Mouse (Mus musculus) thymus, postnatal 4 days (tissue): ENCODE measurements at regions not wholly inside any gene's neighbourhood (a gene's known extent, or its start where the extent isn't known, plus 50 kb on each side); places are given as distances from the start of the nearest gene placed in this dataset.

Experiments used
- DNase-seq: peaks from one replicate; pipeline ENCODE4 v3.0.0; 2021

- no peak for DNase-seq
Measured at GRCm38 (mm10) chr17:62546286-62546685, 334.8 kb downstream of the Efna5 start.

DNA sequence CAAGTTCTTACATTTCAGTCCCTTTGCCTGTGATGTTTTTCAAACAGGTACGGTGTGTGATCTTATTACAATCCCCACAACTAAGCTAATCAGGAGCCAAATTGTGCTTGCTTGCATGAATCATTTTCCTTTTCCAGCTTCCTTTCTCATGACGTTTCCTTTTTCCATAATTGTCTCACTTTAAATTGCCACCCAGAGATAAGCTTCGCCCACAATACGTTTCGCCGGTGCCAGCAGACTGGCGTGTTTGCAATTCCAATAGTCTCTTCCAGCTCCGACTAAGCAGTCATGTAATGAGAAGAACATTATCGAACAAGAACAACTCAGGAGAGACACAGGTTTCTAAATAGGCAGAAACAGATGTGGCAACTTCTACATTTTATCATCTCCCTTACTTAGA lies 335.8 kb downstream of the Efna5 start:
- DNase-seq, result no peak

- DNase-seq, result no peak
Measured at GRCm38 (mm10) chr17:62543056-62543975, 337.8 kb downstream of the Efna5 start.

- no peak for DNase-seq
Measured at GRCm38 (mm10) chr17:62529911-62530310, 351.2 kb downstream of the Efna5 start.

DNA sequence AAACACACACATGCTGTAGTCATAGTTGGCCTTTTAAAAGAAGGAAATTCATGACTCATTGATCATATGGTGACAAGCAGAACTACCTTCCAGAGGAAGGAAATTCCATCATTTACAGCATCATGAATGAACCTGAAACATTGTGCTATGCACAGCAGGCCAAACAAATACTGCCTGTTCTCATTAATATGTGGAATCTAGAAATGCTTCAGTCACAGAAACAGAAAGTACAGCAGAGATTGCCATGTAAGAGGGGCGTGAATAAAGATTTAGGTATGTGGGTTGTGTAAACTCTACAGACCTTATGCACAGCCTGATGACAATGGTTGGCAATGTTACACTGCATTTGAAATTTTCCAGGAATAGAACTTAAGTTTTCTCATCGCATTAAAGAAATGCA lies 353.6 kb downstream of the Efna5 start:
- no peak for DNase-seq

GRCm38 (mm10) chr17:62513635-62514034 lies 367.5 kb downstream of the Efna5 start:
- no peak for DNase-seq

DNA sequence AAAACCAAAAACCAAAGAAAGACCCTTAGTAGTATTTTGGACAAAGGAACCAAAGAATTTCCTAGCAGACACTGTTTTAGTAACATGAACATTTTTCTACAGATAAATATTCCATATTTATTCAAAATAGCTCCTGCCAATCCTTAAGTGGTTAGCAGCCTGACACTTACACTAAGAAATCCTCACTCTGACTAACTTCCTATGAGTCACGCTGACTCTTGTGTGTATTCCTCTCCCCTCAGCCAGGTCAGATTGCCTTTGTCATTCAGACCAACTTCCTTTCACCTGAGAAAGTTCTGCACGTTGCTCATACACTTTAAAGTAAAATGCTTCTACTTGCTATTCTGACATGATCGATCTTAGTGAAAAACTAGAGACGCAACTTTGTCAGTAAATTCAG lies 370.9 kb downstream of the Efna5 start:
- no peak for DNase-seq

- no peak for DNase-seq
Measured at GRCm38 (mm10) chr17:62507766-62508485, 373.2 kb downstream of the Efna5 start.

DNA sequence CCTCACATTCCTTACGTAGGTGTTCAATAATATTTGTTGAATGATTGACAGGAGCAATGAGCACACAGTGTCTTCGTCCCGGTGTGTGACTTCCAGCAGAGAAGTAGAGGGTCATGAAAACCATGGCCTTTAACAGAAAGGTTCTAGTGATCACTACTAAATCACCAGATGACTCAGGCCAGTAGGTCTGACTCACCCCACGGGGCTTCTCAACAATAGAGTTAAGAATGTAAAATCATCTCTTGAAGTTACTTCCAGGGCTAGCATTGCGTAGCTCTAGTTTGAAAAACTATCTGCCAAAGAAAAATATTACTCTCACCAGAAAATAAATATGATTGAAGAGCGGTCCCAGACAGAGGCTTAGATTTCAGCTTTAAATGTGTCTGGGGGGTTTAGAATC lies 376.4 kb downstream of the Efna5 start:
- DNase-seq, result no peak

- DNase-seq, result no peak
Measured at GRCm38 (mm10) chr17:62470739-62471138, 410.4 kb downstream of the Efna5 start.

GRCm38 (mm10) chr17:62469367-62469766 lies 411.8 kb downstream of the Efna5 start:
- no peak for DNase-seq

DNA sequence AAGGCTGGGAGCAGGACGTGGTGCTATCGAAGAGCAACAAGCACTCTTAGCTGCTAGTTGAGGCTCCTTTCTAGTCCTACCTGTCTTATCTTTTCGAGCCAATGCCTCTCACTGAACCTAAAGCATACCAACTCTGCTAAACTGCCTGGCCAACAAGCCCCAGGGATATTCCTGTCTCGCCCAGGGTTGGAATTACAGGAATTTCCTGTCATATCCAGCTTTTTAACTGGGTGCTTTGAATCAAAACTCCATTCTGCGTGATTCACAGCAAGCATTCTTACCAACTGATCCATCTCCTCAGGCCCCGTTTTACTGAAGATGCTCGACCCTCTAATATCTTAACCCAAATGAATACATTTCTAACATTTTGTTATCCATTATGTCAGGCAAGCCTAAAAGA lies 412.3 kb downstream of the Efna5 start:
- DNase-seq, result no peak

- no peak for DNase-seq
Measured at GRCm38 (mm10) chr17:62467072-62467471, 414.0 kb downstream of the Efna5 start.

- no peak for DNase-seq
Measured at GRCm38 (mm10) chr17:62464994-62465393, 416.1 kb downstream of the Efna5 start.

- DNase-seq, result no peak
Measured at GRCm38 (mm10) chr17:62464228-62464627, 416.9 kb downstream of the Efna5 start.

DNA sequence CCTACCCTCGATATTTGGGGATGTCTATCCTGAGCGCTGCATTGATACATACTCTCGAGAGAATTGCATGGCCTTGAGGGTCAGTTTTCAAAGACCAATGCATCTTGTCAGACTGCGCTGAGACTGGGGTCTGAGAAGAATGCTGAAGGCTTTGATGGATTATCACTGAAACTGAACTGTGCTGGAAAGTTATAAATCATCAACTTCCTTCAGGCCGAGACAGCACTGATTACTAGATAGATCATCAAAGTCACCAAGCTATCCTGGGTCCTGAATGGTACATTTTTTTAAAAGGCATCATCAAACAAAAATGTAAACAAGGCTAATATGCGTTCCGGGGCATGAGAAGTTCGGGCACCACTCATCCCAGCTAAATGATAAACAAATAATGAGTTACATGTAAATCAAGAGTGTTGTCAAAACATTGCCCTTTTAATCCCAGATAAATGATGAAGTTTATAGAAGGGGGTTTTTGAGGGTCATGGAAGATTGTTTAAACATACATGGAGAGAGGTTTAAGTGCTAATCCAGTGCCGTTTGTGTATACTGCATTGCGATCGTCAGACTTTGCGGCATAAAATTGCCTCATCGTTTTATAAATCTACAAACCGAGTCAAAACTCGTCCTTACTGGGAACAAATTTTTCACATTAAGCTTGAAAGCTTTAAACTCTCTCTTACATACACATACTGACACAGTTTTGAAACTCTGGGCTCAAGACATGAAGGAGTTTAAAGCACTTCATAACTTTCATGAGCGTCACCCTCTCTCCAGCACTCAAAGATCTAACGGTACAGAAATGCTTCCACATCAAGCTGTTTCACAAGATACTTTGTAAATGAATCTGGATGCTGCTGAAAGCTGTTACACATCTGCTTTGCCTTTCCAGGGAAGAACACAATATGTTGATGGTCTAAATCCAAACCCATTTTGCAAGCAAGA lies 419.5 kb downstream of the Efna5 start:
- no peak for DNase-seq

DNA sequence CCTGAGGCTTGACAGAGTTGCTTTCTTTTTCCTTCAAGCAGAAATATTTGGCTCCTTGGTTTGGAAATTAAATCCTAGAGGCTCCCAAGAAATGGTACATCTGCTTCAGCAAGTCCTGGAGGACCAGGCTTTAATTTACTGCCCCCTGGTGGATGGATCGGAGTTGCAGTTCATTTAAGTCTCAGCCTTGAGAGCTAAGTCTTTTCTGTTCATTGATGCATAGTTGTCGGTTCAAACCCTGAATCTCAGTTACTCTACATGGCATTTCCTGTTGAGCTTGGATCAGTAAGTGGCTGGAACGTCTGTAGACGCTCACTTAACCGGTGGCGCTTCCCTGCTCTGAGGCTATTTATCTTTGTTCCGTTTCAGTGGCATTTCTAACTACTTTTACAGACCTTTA lies 422.2 kb downstream of the Efna5 start:
- DNase-seq, result peak; percentile 61

DNA sequence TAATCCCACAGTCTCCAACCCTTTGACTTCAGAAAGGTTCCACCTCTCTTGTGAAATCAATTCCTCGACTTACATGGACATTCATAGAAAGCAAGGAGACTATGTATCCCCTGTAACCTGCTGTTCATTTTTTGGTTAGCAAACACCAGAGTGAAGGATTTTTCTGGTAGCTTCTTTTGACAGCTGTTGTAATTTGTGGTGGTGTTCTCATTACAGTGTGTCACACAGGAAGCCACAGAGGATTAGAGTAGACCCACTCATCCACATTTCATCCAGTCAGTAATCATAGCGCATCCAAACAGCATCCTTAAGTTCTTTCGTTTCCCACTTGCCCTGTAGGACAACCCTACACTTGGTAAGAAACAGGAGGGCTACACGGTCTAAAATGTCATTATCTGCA lies 443.1 kb downstream of the Efna5 start:
- DNase-seq, result no peak

DNA sequence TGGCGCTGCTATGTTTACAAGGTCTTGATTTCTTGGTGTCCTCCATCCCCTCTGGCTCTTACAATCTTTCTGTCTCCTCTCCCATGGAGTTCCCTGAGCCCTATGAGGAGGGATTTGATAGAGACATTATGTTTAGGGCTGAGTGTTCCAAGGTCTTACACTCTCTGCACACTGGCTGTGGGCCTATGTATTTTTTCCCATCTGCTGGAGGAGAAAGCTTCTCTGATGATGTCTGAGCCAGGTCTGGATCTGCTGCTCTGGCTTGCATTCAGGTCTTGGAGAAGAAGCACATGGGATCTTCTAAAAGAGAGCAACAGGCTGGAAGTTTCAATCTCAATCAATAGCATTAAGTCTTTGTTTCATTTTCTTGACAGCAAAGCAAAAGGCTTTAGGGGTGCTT lies 445.1 kb downstream of the Efna5 start:
- DNase-seq, result no peak

DNA sequence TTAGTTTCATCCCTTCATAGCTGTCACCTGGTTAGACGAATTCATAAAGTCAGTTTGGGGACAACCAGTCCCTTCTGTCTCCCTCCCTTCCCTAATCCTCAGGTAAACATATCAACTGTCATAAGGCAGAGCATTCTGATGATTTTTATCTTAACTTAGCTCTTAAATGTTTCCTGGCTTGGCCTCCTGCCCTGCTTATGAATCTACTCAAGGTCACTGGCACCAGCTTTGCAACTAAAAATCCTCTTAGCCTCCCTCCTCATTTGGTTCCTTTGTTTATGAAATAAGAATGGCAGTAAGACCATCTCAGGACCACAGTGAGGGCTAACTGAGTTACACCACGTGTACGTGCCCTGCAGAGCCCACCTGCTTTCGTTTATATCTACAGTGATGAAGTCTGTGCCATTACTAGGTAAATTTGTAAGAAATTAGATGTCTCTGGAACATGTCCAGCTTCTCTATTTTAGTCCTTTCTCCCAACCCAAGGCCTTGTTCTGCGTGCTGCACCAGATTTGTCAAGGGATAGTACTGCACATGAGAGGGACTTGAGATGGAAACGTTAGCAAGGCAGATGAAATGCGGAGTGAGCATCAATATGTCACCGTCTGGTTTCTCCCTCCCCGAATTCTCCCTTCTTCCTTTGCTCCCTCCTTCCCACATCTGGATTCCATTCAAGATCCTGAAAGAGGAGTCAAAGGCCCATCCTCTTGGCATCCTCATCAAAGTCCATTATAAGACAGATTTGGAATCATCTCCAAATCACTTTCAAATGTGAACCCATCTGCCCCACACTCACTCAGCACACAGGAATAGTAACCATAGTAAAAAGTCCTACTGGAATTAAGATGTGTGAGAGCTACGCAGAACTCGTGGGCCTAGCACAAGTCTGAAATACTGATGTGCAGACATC lies 457.4 kb downstream of the Efna5 start:
- no peak for DNase-seq

DNA sequence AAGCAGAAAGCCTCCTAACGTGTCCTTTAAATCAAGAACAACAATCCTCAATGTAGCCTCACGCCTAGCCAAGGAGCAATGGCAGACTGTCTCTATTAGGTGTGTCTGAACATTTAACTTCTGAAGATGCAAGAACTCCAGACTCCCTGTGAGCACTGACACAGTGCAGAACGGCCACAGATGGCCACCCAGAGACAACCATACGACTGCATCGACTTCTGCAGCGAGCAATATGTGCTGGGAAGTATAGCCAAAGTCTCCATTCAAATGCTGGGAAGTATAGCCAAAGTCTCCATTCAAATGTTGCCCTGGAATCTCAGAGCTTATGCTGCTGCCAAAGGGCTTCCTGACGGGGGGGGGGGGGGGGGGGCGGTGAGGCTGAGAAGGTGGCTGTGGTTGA lies 463.5 kb downstream of the Efna5 start:
- DNase-seq, result no peak

DNA sequence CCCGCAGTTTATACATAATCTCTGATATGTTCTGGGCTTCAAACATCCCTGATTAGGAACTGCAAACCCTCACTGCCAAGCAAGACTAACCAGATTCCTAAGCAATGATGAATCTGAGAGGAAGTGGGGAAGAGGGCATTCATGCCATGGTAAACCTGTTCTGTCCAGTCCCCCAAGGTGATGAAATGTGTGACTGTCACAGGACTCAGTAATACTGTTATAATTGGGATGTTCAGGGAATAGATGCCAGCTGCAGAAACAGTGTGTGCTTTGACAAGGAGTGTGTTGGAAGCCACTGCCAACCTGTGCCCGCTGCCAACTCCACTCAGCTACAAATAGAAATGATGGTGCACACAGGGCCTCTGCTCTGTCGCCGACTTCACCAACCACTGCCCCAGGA lies 466.0 kb downstream of the Efna5 start:
- DNase-seq, result no peak
